Mouse (Mus musculus): ENCODE results near the gene Klhdc7a. TPM values are rescaled to one million over a fixed set of nuclear protein-coding genes. Genes with fewer than 3 reads are reported as not detected.

Gene Klhdc7a
- 0.88 and 1.2 TPM in 2 replicates for polyA plus RNA-seq (2012; rRNA removed)

GRCm38 (mm10) chr4:139967922-139968321 lies at the start of gene Klhdc7a:
Klhdc7a (minus strand) TSS chr4:139968026.

Other genes with a start within 250 kb of the Klhdc7a start
- gene Pax7, start 134.5 kb downstream of the Klhdc7a start, polyA plus RNA-seq (2012; rRNA removed) = not detected in 2 replicates

All from liver, embryonic 18 days (tissue).